Mouse (Mus musculus) stomach, embryonic 16.5 days (tissue): ENCODE results near the gene Pcyt1a. TPM values are rescaled to one million over a fixed set of nuclear protein-coding genes. Genes with fewer than 3 reads are reported as not detected.

Experiments used
- ATAC-seq: fragments of 200-750 bp; cut with Nextera tagmentation; 2 replicates; pipeline ENCODE4 v1.8.0; 2017; ENCODE audit warnings: moderate number of reproducible peaks, moderate TSS enrichment; ENCODE audit not compliant: insufficient read depth, low FRiP score
- H3K27ac ChIP-seq: fragments of 300-500 bp; sonication (generic); 2 replicates; pipeline ENCODE4 v1.5.1; 2014; ENCODE audit warnings: low read length
- H3K27me3 ChIP-seq: fragments of 300-500 bp; sonication (generic); 2 replicates; pipeline ENCODE4 v1.6.1; 2014; ENCODE audit warnings: low read length, control low read depth, mixed read lengths; ENCODE audit not compliant: control insufficient read depth, insufficient read depth
- H3K36me3 ChIP-seq: fragments of 300-500 bp; sonication (generic); 2 replicates; pipeline ENCODE4 v1.6.1; 2014; ENCODE audit warnings: low read length; ENCODE audit not compliant: control insufficient read depth, insufficient read depth
- H3K4me1 ChIP-seq: fragments of 300-500 bp; sonication (generic); 2 replicates; pipeline ENCODE4 v1.6.1; 2014; ENCODE audit warnings: low read length, control low read depth, mixed read lengths; ENCODE audit not compliant: control insufficient read depth, insufficient read depth
- H3K4me2 ChIP-seq: fragments of 300-500 bp; sonication (generic); 2 replicates; pipeline ENCODE4 v1.6.1; 2014; ENCODE audit warnings: low read depth, low read length, mixed read lengths
- H3K4me3 ChIP-seq: fragments of 300-500 bp; sonication (generic); replicated peaks from 2 replicates; pipeline ENCODE4 v1.5.1; 2014; ENCODE audit warnings: mild to moderate bottlenecking, low read length
- H3K9ac ChIP-seq: fragments of 300-500 bp; sonication (generic); 2 replicates; pipeline ENCODE4 v1.6.1; 2014; ENCODE audit warnings: low read length
- H3K9me3 ChIP-seq: fragments of 300-500 bp; sonication (generic); replicated peaks from 2 replicates; pipeline ENCODE4 v1.6.1; 2016; ENCODE audit warnings: low read length, control low read depth; ENCODE audit not compliant: control insufficient read depth
- WGBS: fragments of 180-500 bp; shearing (Covaris S2); extraction: QIAGEN DNeasy Blood & Tissue Kit; methylation state at CpG from one replicate; pipeline ENCODE4 v1.1.7; 2014; 5-methylcytosine and 5-hydroxymethylcytosine counted together
- polyA plus RNA-seq: library from polyadenylated mRNA; unstranded; fragments of >200 nt; fragmentation: Nextera tagmentation; extraction: Ambion mirVana; gene quantifications from 2 replicates; pipeline ENCODE4 v1.2.1, GENCODE M21; 2015

The Pcyt1a gene
- polyA plus RNA-seq, 1 experiment from 2014 or later = 42.0 TPM

- Histone ChIP-seq H3K36me3 (no peaks in the 10 kb centered on the region), H3K4me3 (peak overlapping the region; percentile 39), H3K9ac (peak overlapping the region; percentile 65), H3K27me3 (no peaks in the 10 kb centered on the region), H3K9me3 (no peaks in the 10 kb centered on the region), H3K4me1 (no peaks in the 10 kb centered on the region), H3K4me2 (peak overlapping the region; percentile 74), H3K27ac (no peak overlapping the region)
- WGBS = 9% methylated on average over 22 of the region's 22 CpGs
- peak; percentile 84 for ATAC-seq
Observed at GRCm38 (mm10) chr16:32499430-32500037, 68.8 kb downstream of the Pcyt1a start.

- no peak overlapping the region for H3K27ac ChIP-seq
- 74% methylated on average over 7 of the region's 7 CpGs for WGBS
- no peaks in the 10 kb centered on the region for H3K4me1 ChIP-seq
- no peaks in the 10 kb centered on the region for H3K36me3 ChIP-seq
- no peaks in the 10 kb centered on the region for H3K9me3 ChIP-seq
- no peak overlapping the region for H3K9ac ChIP-seq
- H3K4me2 ChIP-seq = no peak overlapping the region
- no peaks in the 10 kb centered on the region for H3K27me3 ChIP-seq
- no peak for ATAC-seq
- H3K4me3 ChIP-seq = no peak overlapping the region
Observed at GRCm38 (mm10) chr16:32501459-32501858, 70.7 kb downstream of the Pcyt1a start.

GRCm38 (mm10) chr16:32502621-32503335 is 72.1 kb downstream of the Pcyt1a start:
- Histone ChIP-seq H3K9me3 (no peaks in the 10 kb centered on the region), H3K27me3 (no peaks in the 10 kb centered on the region), H3K4me2 (no peak overlapping the region), H3K4me3 (no peak overlapping the region), H3K27ac (no peak overlapping the region), H3K36me3 (no peaks in the 10 kb centered on the region), H3K4me1 (peaks cover under 1% of the 10 kb centered on the region; the same call in 1 of the 2 replicates), H3K9ac (no peak overlapping the region)
- WGBS = 83% methylated on average over 12 of the region's 12 CpGs
- ATAC-seq = no peak

DNA sequence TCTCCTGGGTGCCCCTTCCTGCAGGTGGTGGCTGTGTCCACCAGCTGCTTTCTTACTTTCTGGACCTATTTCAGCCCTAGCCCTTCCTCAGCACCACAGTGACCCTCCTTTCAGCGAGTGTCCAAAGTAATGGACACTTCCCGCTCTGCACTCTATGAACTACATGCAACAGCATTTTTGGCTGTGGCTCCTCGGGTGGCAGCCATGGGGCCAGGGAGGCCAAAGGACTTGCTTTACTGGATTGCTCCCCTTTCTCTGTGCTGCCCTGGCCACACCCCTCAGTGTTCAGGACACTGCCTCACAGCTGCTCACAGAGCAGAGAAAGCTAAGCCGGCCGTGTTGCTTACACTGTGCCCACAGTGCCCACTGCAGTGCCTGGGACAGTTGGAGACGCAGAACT is 72.9 kb downstream of the Pcyt1a start:
- Histone ChIP-seq H3K4me1 (peaks cover 3% of the 10 kb centered on the region; the same call in 1 of the 2 replicates), H3K9ac (no peak overlapping the region), H3K36me3 (no peaks in the 10 kb centered on the region), H3K4me2 (no peak overlapping the region), H3K27ac (no peak overlapping the region), H3K27me3 (no peaks in the 10 kb centered on the region), H3K4me3 (no peak overlapping the region), H3K9me3 (no peaks in the 10 kb centered on the region)
- 65% methylated on average over 6 of the region's 6 CpGs for WGBS
- no peak for ATAC-seq

DNA sequence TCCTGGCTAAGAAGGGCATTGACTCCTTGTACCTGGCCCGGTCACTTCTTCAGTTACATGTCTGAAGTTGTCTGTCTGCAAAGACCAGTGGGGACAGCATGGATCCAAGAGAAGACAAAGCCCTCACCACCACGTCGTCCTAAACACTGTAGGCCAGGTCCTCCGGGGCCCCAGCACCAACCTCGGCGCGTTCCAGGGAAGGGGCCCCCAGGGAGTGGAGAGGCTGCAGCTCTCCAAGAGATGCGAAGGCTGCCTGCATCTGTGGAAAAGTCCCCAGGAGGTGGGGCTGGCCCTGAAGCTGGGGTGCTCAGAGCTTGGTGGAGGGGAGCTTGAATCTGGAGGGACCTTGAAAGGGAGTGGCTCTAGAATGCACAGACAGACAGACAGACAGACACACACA is 75.6 kb downstream of the Pcyt1a start:
- Histone ChIP-seq H3K27me3 (no peaks in the 10 kb centered on the region), H3K9ac (no peak overlapping the region), H3K27ac (no peak overlapping the region), H3K36me3 (no peaks in the 10 kb centered on the region), H3K4me2 (no peak overlapping the region), H3K9me3 (no peaks in the 10 kb centered on the region), H3K4me3 (no peak overlapping the region), H3K4me1 (peaks cover 14% of the 10 kb centered on the region; the same call in 1 of the 2 replicates)
- no peak for ATAC-seq
- 82% methylated on average over 8 of the region's 8 CpGs for WGBS

DNA sequence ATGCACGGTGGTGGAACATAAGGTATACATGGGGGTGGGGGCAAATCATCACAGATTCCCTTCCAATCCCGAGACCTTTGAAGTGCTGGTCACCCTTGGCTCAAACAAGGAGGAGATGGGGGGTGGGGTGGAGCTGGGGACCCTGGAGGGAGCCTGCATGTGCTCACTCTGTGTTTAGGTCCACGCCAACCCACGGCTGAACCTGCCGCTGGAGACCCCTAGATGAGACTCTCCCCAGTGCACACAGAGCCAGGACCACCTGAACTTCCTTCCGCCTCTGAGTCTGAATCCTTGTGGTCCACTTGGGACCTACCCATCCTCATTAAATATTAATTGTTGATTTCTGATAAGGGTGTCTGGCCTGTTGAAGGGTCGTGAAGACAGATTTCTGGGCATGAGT is 76.1 kb downstream of the Pcyt1a start:
- Histone ChIP-seq H3K36me3 (no peaks in the 10 kb centered on the region), H3K4me1 (peaks cover 20% of the 10 kb centered on the region; the same call in 1 of the 2 replicates), H3K27me3 (no peaks in the 10 kb centered on the region), H3K4me2 (no peak overlapping the region), H3K9ac (no peak overlapping the region), H3K27ac (no peak overlapping the region), H3K4me3 (no peak overlapping the region), H3K9me3 (no peaks in the 10 kb centered on the region)
- WGBS = 71% methylated on average over 7 of the region's 7 CpGs
- no peak for ATAC-seq

DNA sequence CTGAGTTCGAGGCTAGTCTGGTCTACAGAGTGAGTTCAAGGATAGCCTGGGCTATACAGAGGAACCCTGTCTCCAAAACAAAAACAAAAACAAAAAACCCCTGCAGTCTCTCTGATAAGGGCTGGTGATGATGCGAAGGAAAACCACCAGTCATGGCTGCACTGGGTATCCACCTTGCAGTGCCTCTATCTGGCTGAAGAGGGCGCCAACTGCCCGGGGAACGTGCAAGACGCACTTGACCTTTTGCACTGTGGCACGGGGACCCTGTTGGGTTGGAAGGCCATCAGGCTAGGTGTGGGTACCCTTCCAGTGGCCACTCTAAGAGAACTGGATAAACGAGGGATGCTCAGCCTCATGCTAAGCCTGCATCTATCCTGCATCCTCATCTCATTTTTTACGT is 76.7 kb downstream of the Pcyt1a start:
- peaks cover 23% of the 10 kb centered on the region; the same call in 1 of the 2 replicates for H3K4me1 ChIP-seq

GRCm38 (mm10) chr16:32508035-32508434 is 77.3 kb downstream of the Pcyt1a start:
- Histone ChIP-seq H3K27ac (peak overlapping the region; percentile 75), H3K4me2 (no peak overlapping the region), H3K27me3 (no peaks in the 10 kb centered on the region), H3K9ac (no peak overlapping the region), H3K4me3 (no peak overlapping the region), H3K36me3 (no peaks in the 10 kb centered on the region), H3K4me1 (peaks cover 26% of the 10 kb centered on the region; the same call in 1 of the 2 replicates), H3K9me3 (no peaks in the 10 kb centered on the region)
- no peak for ATAC-seq
- 77% methylated on average over 5 of the region's 5 CpGs for WGBS

More for the DNA sequence above, 76.7 kb downstream of the Pcyt1a start:
- ATAC-seq = no peak
- H3K27ac ChIP-seq = no peak overlapping the region
- H3K4me3 ChIP-seq = no peak overlapping the region
- no peaks in the 10 kb centered on the region for H3K36me3 ChIP-seq
- no peak overlapping the region for H3K4me2 ChIP-seq
- no peak overlapping the region for H3K9ac ChIP-seq
- H3K27me3 ChIP-seq = no peaks in the 10 kb centered on the region
- WGBS = 20% methylated on average over 9 of the region's 9 CpGs
- no peaks in the 10 kb centered on the region for H3K9me3 ChIP-seq

DNA sequence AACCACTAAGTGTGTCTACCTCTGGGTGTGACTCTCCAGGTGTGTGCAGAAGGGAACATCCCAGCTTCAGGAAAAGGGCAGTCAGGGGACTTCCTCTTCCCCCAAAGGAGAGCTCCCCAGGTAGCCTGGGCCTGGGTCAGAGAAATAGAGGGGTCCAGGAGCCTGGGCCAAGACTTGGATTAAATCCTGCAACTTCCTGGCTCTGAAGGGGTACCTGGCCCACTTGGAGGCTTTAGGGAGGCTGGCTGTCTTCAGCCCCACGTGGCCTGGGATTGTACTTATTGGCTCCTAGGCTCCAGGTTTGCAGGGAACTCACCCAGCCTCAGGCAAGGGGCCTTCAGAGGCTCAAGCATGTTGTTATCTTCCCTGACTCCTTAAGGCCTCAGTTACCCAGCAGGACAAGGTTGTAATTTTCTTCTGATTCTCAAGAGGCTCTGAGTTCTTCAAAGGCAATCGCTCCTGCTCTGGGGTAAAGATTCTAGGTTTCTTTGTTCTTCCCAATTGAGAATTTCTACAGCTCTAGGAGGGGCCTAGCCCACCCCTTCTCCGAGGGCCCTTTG is 77.9 kb downstream of the Pcyt1a start:
- peaks cover 26% of the 10 kb centered on the region; the same call in 1 of the 2 replicates for H3K4me1 ChIP-seq
- no peaks in the 10 kb centered on the region for H3K27me3 ChIP-seq
- no peak for ATAC-seq
- peak overlapping the region; percentile 40 for H3K9ac ChIP-seq
- no peak overlapping the region for H3K4me2 ChIP-seq
- peak overlapping the region; percentile 75 for H3K27ac ChIP-seq
- WGBS = 44% methylated on average over 3 of the region's 3 CpGs
- H3K9me3 ChIP-seq = no peaks in the 10 kb centered on the region
- no peak overlapping the region for H3K4me3 ChIP-seq
- no peaks in the 10 kb centered on the region for H3K36me3 ChIP-seq
